Mouse (Mus musculus) liver, adult 2 months (tissue): Measurements from ENCODE around the gene Inca1. TPM values are rescaled to one million over a fixed set of nuclear protein-coding genes. Genes with fewer than 3 reads are reported as not detected.

Experiments used
- DNase-seq: peaks from one replicate; pipeline ENCODE4 v3.0.0-alpha.2; 2011; ENCODE audit warnings: low read depth, low spot score; ENCODE audit errors: extremely low read depth
- H3K27ac ChIP-seq: fragments of 200-500 bp; replicated peaks from 2 replicates; pipeline ENCODE4 v1.5.1; 2012; ENCODE audit warnings: low read depth, mild to moderate bottlenecking, control low read depth, inconsistent platforms, low read length; ENCODE audit not compliant: insufficient read depth
- H3K27me3 ChIP-seq: fragments of 200-500 bp; 2 replicates; pipeline ENCODE4 v1.6.1; 2012; ENCODE audit warnings: mild to moderate bottlenecking, moderate library complexity, low read length, inconsistent platforms; ENCODE audit not compliant: control insufficient read depth, insufficient read depth
- H3K36me3 ChIP-seq: fragments of 200-500 bp; 2 replicates; pipeline ENCODE4 v1.6.1; 2012; ENCODE audit warnings: low read length, inconsistent platforms; ENCODE audit not compliant: control insufficient read depth, insufficient read depth
- H3K4me1 ChIP-seq: fragments of 200-500 bp; 2 replicates; pipeline ENCODE4 v1.6.1; 2011; ENCODE audit warnings: low read length; ENCODE audit not compliant: control insufficient read depth, insufficient read depth
- H3K4me3 ChIP-seq: fragments of 200-500 bp; 2 replicates; pipeline ENCODE4 v1.5.1; 2011; ENCODE audit warnings: low read depth, mild to moderate bottlenecking, control low read depth, low read length, moderate library complexity; ENCODE audit not compliant: insufficient read depth
- H3K79me2 ChIP-seq: fragments of 200-500 bp; 2 replicates; pipeline ENCODE4 v1.6.1; 2012; ENCODE audit warnings: inconsistent platforms, mild to moderate bottlenecking, low read length, moderate library complexity; ENCODE audit not compliant: control insufficient read depth, insufficient read depth
- H3K9ac ChIP-seq: fragments of 200-500 bp; 2 replicates; pipeline ENCODE4 v1.6.1; 2012; ENCODE audit warnings: low read depth, mild to moderate bottlenecking, control low read depth, inconsistent platforms, low read length
- CTCF ChIP-seq: fragments of 200-500 bp; IDR thresholded peaks from 2 replicates; pipeline ENCODE4 v1.5.1; 2011; ENCODE audit warnings: low read depth, low read length, control low read depth
- POLR2A ChIP-seq: fragments of 200-500 bp; IDR thresholded peaks from 2 replicates; pipeline ENCODE4 v1.6.1; 2011; ENCODE audit warnings: low read length, control low read depth; ENCODE audit not compliant: insufficient read depth; ENCODE audit errors: extremely low read depth
- WGBS: fragments of 180-500 bp; shearing (Covaris S2); methylation state at CpG from one replicate; pipeline ENCODE4 v1.1.7; 2018; 5-methylcytosine and 5-hydroxymethylcytosine counted together
- polyA plus RNA-seq: library from polyadenylated mRNA; depleted of rRNA; stranded (reverse); fragments of >200 nt; gene quantifications from 2 replicates; pipeline ENCODE4 v1.2.3, GENCODE M21; 2012
- total RNA-seq: library from RNA; depleted of rRNA; stranded (reverse); fragments of >200 nt; gene quantifications from 2 replicates; pipeline ENCODE4 v1.2.3, GENCODE M21; 2014

Inca1 gene
- total and polyA plus RNA-seq, 2 experiments, result 18.4 to 29.9 TPM

- H3K9ac ChIP-seq, result peak overlapping the region; percentile 57
- H3K79me2 ChIP-seq, result no peaks in the 10 kb centered on the region; the same call in 1 of the 2 replicates
- TF ChIP-seq CTCF, result no peak
- TF ChIP-seq POLR2A, result no peak
- H3K36me3 ChIP-seq, result peaks cover 8% of the 10 kb centered on the region
- H3K27ac ChIP-seq, result peak overlapping the region; percentile 71
- H3K4me3 ChIP-seq, result peak overlapping the region; percentile 63
- under 1% methylated on average over 15 of the region's 15 CpGs for WGBS
- no peak for DNase-seq
- H3K27me3 ChIP-seq, result no peaks in the 10 kb centered on the region
- peaks cover 2% of the 10 kb centered on the region; the same call in 1 of the 2 replicates for H3K4me1 ChIP-seq
Measured at GRCm38 (mm10) chr11:70668335-70668770, 31.6 kb downstream of the Inca1 start.

GRCm38 (mm10) chr11:70667271-70668150, 32.4 kb downstream of the Inca1 start:
- H3K27ac ChIP-seq, result 0 out of 2 replicates have a peak overlapping the region, but pooled peaks have one; percentile 9
- no peaks in the 10 kb centered on the region for H3K27me3 ChIP-seq
- no peak overlapping the region for H3K4me3 ChIP-seq
- no peak overlapping the region for H3K9ac ChIP-seq
- DNase-seq, result peak; percentile 22
- H3K36me3 ChIP-seq, result peaks cover 11% of the 10 kb centered on the region
- H3K4me1 ChIP-seq, result peaks cover 2% of the 10 kb centered on the region; the same call in 1 of the 2 replicates
- WGBS, result 69% methylated on average over 14 of the region's 14 CpGs
- TF ChIP-seq CTCF, result no peak
- no peak for TF ChIP-seq POLR2A
- no peaks in the 10 kb centered on the region; the same call in 1 of the 2 replicates for H3K79me2 ChIP-seq

GRCm38 (mm10) chr11:70666687-70667086, 33.3 kb downstream of the Inca1 start:
- H3K36me3 ChIP-seq, result peaks cover 11% of the 10 kb centered on the region
- no peaks in the 10 kb centered on the region; the same call in 1 of the 2 replicates for H3K79me2 ChIP-seq
- no peak overlapping the region for H3K9ac ChIP-seq
- H3K4me3 ChIP-seq, result no peak overlapping the region
- peaks cover 2% of the 10 kb centered on the region; the same call in 1 of the 2 replicates for H3K4me1 ChIP-seq
- WGBS, result 93% methylated on average over 8 of the region's 8 CpGs
- H3K27me3 ChIP-seq, result no peaks in the 10 kb centered on the region
- TF ChIP-seq CTCF (no peak), POLR2A (no peak)
- no peak for DNase-seq
- H3K27ac ChIP-seq, result no peak overlapping the region

GRCm38 (mm10) chr11:70664741-70665140, 35.2 kb downstream of the Inca1 start:
- WGBS, result 94% methylated on average over 9 of the region's 9 CpGs
- H3K79me2 ChIP-seq, result no peaks in the 10 kb centered on the region; the same call in 1 of the 2 replicates
- DNase-seq, result no peak
- H3K9ac ChIP-seq, result no peak overlapping the region
- no peak for TF ChIP-seq POLR2A
- 0 out of 2 replicates have a peak, but pooled peaks have one; percentile 12 for TF ChIP-seq CTCF
- no peak overlapping the region for H3K4me3 ChIP-seq
- H3K27ac ChIP-seq, result no peak overlapping the region
- H3K36me3 ChIP-seq, result peaks cover 11% of the 10 kb centered on the region
- H3K4me1 ChIP-seq, result peaks cover 2% of the 10 kb centered on the region; the same call in 1 of the 2 replicates
- no peaks in the 10 kb centered on the region for H3K27me3 ChIP-seq

- no peak for DNase-seq
- H3K27me3 ChIP-seq, result no peaks in the 10 kb centered on the region
- 86% methylated on average over 6 of the region's 6 CpGs for WGBS
- H3K79me2 ChIP-seq, result no peaks in the 10 kb centered on the region; the same call in 1 of the 2 replicates
- H3K9ac ChIP-seq, result no peak overlapping the region
- H3K27ac ChIP-seq, result no peak overlapping the region
- peaks cover 11% of the 10 kb centered on the region for H3K36me3 ChIP-seq
- H3K4me3 ChIP-seq, result no peak overlapping the region
- peaks cover 2% of the 10 kb centered on the region; the same call in 1 of the 2 replicates for H3K4me1 ChIP-seq
- no peak for TF ChIP-seq CTCF
- TF ChIP-seq POLR2A, result no peak
Measured at GRCm38 (mm10) chr11:70663957-70664356, 36.0 kb downstream of the Inca1 start.

- Histone ChIP-seq H3K27ac (no peak overlapping the region), H3K36me3 (peaks cover 11% of the 10 kb centered on the region), H3K4me3 (no peak overlapping the region), H3K27me3 (no peaks in the 10 kb centered on the region), H3K9ac (no peak overlapping the region), H3K4me1 (0 out of 2 replicates have a peak, but pooled peaks cover under 1% of the 10 kb centered on the region), H3K79me2 (no peaks in the 10 kb centered on the region; the same call in 1 of the 2 replicates)
- TF ChIP-seq CTCF (no peak), POLR2A (no peak)
- WGBS, result 90% methylated on average over 8 of the region's 8 CpGs
- DNase-seq, result no peak
Measured at GRCm38 (mm10) chr11:70663101-70663500, 36.9 kb downstream of the Inca1 start.
